Mouse (Mus musculus): Measurements from ENCODE around the gene Olfr1009. TPM values are rescaled to one million over a fixed set of nuclear protein-coding genes. Genes with fewer than 3 reads are reported as not detected.
"Not testable (repeated sequence)": the region's sequence is repeated elsewhere in the genome, so short reads cannot be mapped to it uniquely, and the experiment has no call there.

Gene Olfr1009
- total RNA-seq (2021) (under 1 TPM in 1 of 2 experiments, not detected in 1; 0.07 TPM), polyA plus RNA-seq (2012; rRNA removed) (not detected in 2 replicates)
- long read RNA-seq, result 0 reads

DNA sequence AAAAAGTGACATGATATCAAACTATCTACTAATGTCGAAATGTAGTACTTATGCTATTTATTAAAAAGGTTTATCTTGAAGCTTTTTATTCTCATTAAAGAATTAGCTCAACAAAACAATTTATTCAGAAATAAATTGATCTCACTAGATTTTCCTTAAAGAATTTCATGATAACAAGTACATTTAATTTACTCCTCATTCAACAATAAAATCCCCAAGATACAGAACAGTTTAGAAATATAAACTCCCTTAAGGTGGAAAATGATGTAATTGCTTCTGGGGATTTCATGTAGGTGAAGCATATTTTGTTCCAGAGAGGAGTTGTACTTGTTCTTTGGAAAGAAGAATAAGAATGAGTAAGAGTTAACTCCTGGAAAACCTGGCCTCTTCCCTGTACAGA is at the start of gene Olfr1009:
Gene Olfr1009, plus strand, starts transcription at position 301 of the 400 bp plus-strand sequence.
- DNase-seq, result no peak

GRCm38 (mm10) chr2:85678667-85679066 is 36.6 kb upstream of the Olfr1009 start, which contains the start of gene Olfr1006:
Gene Olfr1006, minus strand, starts transcription at chr2:85678767.
- DNase-seq, result no peak

DNA sequence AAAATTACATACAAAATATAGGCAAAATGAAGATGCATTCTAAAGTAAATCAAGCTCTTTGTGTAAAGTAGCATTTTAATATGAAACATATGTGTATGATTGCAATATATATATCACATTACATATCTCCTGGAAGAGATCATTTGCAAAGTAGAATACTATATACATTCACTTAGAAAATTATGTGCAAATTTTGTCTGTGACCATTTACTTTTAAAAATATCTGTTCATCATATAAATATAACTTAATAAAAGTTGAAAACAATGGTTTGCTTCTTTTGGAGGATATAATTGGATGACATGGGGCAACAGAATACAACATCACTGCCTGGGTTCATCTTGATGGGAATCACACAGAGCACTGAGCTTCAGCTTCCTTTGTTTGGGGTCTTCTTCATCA is 26.1 kb upstream of the Olfr1009 start, which contains the start of gene Olfr1008:
Gene Olfr1008, plus strand, starts transcription at position 301 of the 400 bp plus-strand sequence.
- DNase-seq, result no peak

- DNase-seq, result not testable (repeated sequence)
These were observed 4.5 kb upstream of the Olfr1009 start for GRCm38 (mm10) chr2:85710680-85711079.

DNA sequence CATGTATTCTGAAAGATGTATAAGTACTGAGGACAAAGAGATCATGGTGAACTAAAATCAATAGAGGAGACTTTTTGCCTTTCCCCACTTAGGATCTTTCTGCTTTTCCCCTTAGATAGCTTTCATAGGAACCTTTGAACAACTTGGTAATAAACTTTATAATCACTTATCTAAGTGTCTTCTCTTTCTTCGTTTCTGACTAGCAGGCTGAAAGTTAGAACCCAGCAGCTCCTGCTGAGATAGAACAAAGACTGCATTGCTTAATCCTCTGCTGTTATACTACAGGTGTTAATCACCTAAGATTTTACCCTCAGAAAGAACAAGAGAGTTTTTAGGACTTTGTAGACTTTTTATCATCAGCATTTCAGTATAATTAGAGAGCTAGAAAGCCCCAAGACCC is 4.1 kb upstream of the Olfr1009 start:
- no peak for DNase-seq

- DNase-seq, result peak; percentile 5
These were observed 10.6 kb downstream of the Olfr1009 start for GRCm38 (mm10) chr2:85725793-85726192.

DNA sequence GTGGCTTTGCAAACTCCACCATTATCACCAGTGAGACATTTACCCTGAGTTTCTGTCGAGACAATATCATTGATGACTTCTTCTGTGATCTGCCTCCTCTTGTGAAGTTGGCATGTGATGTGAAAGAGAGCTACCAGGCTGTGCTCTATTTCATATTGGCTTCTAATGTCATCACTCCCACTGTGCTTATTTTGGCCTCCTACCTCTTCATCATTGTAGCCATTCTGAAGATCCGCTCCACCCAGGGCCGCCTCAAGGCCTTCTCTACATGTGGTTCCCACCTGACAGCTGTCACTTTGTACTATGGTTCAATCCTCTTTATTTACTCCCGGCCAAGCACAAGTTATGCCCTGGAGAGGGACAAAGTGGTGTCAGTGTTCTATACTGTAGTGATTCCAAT is 38.6 kb downstream of the Olfr1009 start:
- DNase-seq, result no peak

DNA sequence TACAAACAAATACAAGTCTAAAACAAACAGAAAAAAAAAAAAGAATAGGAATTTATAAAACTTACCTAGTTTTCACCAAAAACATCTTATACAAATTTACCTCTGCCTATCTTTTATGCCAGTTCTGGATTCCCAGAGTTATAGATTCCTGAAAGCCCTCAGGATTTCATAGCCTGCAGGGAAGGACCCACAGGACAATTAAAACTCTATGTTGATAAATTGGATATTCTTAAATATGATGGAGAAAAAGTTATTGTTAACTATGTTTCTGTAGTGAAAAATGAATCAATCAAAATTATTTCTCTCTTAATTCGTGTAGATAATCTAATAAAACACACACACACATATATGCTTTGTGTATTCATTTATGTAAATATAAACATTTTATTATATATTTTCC is 47.4 kb downstream of the Olfr1009 start, which contains the start of gene Olfr1012:
Gene Olfr1012, minus strand, starts transcription at position 101 of the 400 bp plus-strand sequence.
- DNase-seq, result no peak

DNA sequence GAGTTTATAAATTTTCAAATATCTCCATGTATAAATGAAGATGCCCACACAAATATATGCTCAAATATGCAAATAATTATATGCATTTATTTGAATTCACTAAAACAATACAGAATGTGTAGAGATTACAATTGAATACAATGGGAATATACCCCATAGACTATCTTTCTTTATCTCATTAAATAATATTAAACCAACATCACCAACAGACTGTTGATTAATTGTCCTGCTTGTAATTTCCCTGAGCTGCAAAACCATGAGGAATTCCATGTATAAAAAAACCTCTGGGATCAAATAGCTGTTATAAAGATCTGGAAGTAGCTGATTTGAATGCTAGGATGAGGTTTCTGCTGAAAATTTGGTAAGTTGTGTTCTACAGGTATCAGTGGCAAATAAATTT is 51.6 kb downstream of the Olfr1009 start, which contains the start of gene Olfr1013:
Gene Olfr1013, plus strand, starts transcription at position 301 of the 400 bp plus-strand sequence.
- no peak for DNase-seq

GRCm38 (mm10) chr2:85772413-85772812 is 57.2 kb downstream of the Olfr1009 start, which contains the start of gene Olfr1014:
Gene Olfr1014, plus strand, starts transcription at chr2:85772713.
- no peak for DNase-seq

Other genes with a start within 250 kb of the Olfr1009 start
- gene 4833423E24Rik, start 196.4 kb upstream of the Olfr1009 start, total RNA-seq (2021), result under 1 TPM; 0.38 to 0.49 TPM
- not detected in 2 replicates for gene 4833423E24Rik, start 196.4 kb upstream of the Olfr1009 start, polyA plus RNA-seq (2012; rRNA removed)
- gene Olfr996, start 136.2 kb upstream of the Olfr1009 start, total RNA-seq (2021), result not detected
- gene Olfr996, start 136.2 kb upstream of the Olfr1009 start, polyA plus RNA-seq (2012; rRNA removed), result 0.13 and 0.16 TPM in 2 replicates
- not detected for gene Olfr998, start 126.5 kb upstream of the Olfr1009 start, total RNA-seq (2021)
- gene Olfr998, start 126.5 kb upstream of the Olfr1009 start, polyA plus RNA-seq (2012; rRNA removed), result not detected in 2 replicates
- not detected for gene Olfr1000, start 103.5 kb upstream of the Olfr1009 start, total RNA-seq (2021)
- gene Olfr1000, start 103.5 kb upstream of the Olfr1009 start, polyA plus RNA-seq (2012; rRNA removed), result not detected in 2 replicates
- gene Olfr1002, start 64.7 kb upstream of the Olfr1009 start, total RNA-seq (2021), result not detected
- gene Olfr1002, start 64.7 kb upstream of the Olfr1009 start, polyA plus RNA-seq (2012; rRNA removed), result not detected in 2 replicates
- gene Olfr154, start 51.0 kb upstream of the Olfr1009 start, total RNA-seq (2021), result not detected
- not detected in 2 replicates for gene Olfr154, start 51.0 kb upstream of the Olfr1009 start, polyA plus RNA-seq (2012; rRNA removed)
- not detected for gene Olfr1006, start 36.7 kb upstream of the Olfr1009 start, total RNA-seq (2021)
- not detected in 2 replicates for gene Olfr1006, start 36.7 kb upstream of the Olfr1009 start, polyA plus RNA-seq (2012; rRNA removed)
- gene Olfr1008, start 26.0 kb upstream of the Olfr1009 start, total RNA-seq (2021), result not detected
- gene Olfr1008, start 26.0 kb upstream of the Olfr1009 start, polyA plus RNA-seq (2012; rRNA removed), result not detected in 2 replicates
- gene Olfr1012, start 47.3 kb downstream of the Olfr1009 start, total RNA-seq (2021), result not detected
- gene Olfr1012, start 47.3 kb downstream of the Olfr1009 start, polyA plus RNA-seq (2012; rRNA removed), result not detected in 2 replicates
- under 1 TPM in 1 of 2 experiments, not detected in 1; 0.21 TPM for gene Olfr1013, start 51.7 kb downstream of the Olfr1009 start, total RNA-seq (2021)
- gene Olfr1013, start 51.7 kb downstream of the Olfr1009 start, polyA plus RNA-seq (2012; rRNA removed), result not detected in 2 replicates
- gene Olfr1014, start 57.3 kb downstream of the Olfr1009 start, total RNA-seq (2021), result not detected
- not detected in 2 replicates for gene Olfr1014, start 57.3 kb downstream of the Olfr1009 start, polyA plus RNA-seq (2012; rRNA removed)
- gene Olfr1015, start 66.6 kb downstream of the Olfr1009 start, total RNA-seq (2021), result not detected
- not detected in 2 replicates for gene Olfr1015, start 66.6 kb downstream of the Olfr1009 start, polyA plus RNA-seq (2012; rRNA removed)
- not detected for gene Olfr1016, start 87.1 kb downstream of the Olfr1009 start, total RNA-seq (2021)
- not detected in 2 replicates for gene Olfr1016, start 87.1 kb downstream of the Olfr1009 start, polyA plus RNA-seq (2012; rRNA removed)
- not detected for gene Olfr1018, start 103.1 kb downstream of the Olfr1009 start, total RNA-seq (2021)
- not detected in 2 replicates for gene Olfr1018, start 103.1 kb downstream of the Olfr1009 start, polyA plus RNA-seq (2012; rRNA removed)
- not detected for gene Olfr1019, start 130.1 kb downstream of the Olfr1009 start, total RNA-seq (2021)
- not detected in 2 replicates for gene Olfr1019, start 130.1 kb downstream of the Olfr1009 start, polyA plus RNA-seq (2012; rRNA removed)
- not detected for gene Olfr1020, start 131.6 kb downstream of the Olfr1009 start, total RNA-seq (2021)
- not detected in 2 replicates for gene Olfr1020, start 131.6 kb downstream of the Olfr1009 start, polyA plus RNA-seq (2012; rRNA removed)
- gene Olfr1022, start 153.2 kb downstream of the Olfr1009 start, total RNA-seq (2021), result not detected
- not detected in 2 replicates for gene Olfr1022, start 153.2 kb downstream of the Olfr1009 start, polyA plus RNA-seq (2012; rRNA removed)
- gene Olfr1023, start 170.2 kb downstream of the Olfr1009 start, total RNA-seq (2021), result not detected
- not detected in 2 replicates for gene Olfr1023, start 170.2 kb downstream of the Olfr1009 start, polyA plus RNA-seq (2012; rRNA removed)
- gene Olfr1024, start 189.6 kb downstream of the Olfr1009 start, total RNA-seq (2021), result not detected
- not detected in 2 replicates for gene Olfr1024, start 189.6 kb downstream of the Olfr1009 start, polyA plus RNA-seq (2012; rRNA removed)
- gene Olfr1025-ps1, start 199.8 kb downstream of the Olfr1009 start, total RNA-seq (2021), result not detected
- not detected in 2 replicates for gene Olfr1025-ps1, start 199.8 kb downstream of the Olfr1009 start, polyA plus RNA-seq (2012; rRNA removed)
- not detected for gene Olfr1026, start 206.1 kb downstream of the Olfr1009 start, total RNA-seq (2021)
- not detected in 2 replicates for gene Olfr1026, start 206.1 kb downstream of the Olfr1009 start, polyA plus RNA-seq (2012; rRNA removed)
- gene Olfr1028, start 235.0 kb downstream of the Olfr1009 start, total RNA-seq (2021), result not detected
- gene Olfr1028, start 235.0 kb downstream of the Olfr1009 start, polyA plus RNA-seq (2012; rRNA removed), result not detected in 2 replicates